Mouse (Mus musculus) forebrain, embryonic 16.5 days (tissue): ENCODE data around the gene Tenm4. TPM values are rescaled to one million over a fixed set of nuclear protein-coding genes. Genes with fewer than 3 reads are reported as not detected.
A peak's percentile ranks its signal among the peaks of the same experiment; 100 is the strongest.

Experiments used
- ATAC-seq: fragments of 200-750 bp; cut with Nextera tagmentation; 2 replicates; pipeline ENCODE4 v1.8.0; 2017; ENCODE audit warnings: mild to moderate bottlenecking, moderate library complexity
- H3K27ac ChIP-seq: fragments of 300-500 bp; sonication (generic); 2 replicates; pipeline ENCODE4 v1.5.1; 2014; ENCODE audit warnings: low read length, control low read depth
- H3K27me3 ChIP-seq: fragments of 300-500 bp; sonication (generic); replicated peaks from 2 replicates; pipeline ENCODE4 v1.6.1; 2014; ENCODE audit warnings: low read length; ENCODE audit not compliant: control insufficient read depth, insufficient read depth
- H3K36me3 ChIP-seq: fragments of 300-500 bp; sonication (generic); 2 replicates; pipeline ENCODE4 v1.6.1; 2014; ENCODE audit not compliant: control insufficient read depth, insufficient read depth
- H3K4me1 ChIP-seq: fragments of 300-500 bp; sonication (generic); replicated peaks from 2 replicates; pipeline ENCODE4 v1.6.1; 2014; ENCODE audit warnings: low read length; ENCODE audit not compliant: control insufficient read depth, insufficient read depth
- H3K4me2 ChIP-seq: fragments of 300-500 bp; sonication (generic); 2 replicates; pipeline ENCODE4 v1.6.1; 2014; ENCODE audit warnings: mild to moderate bottlenecking, low read length, control low read depth
- H3K4me3 ChIP-seq: fragments of 300-500 bp; sonication (generic); replicated peaks from 2 replicates; pipeline ENCODE4 v1.5.1; 2014; ENCODE audit warnings: mild to moderate bottlenecking, low read length, control low read depth
- H3K9ac ChIP-seq: fragments of 300-500 bp; sonication (generic); replicated peaks from 2 replicates; pipeline ENCODE4 v1.6.1; 2014; ENCODE audit warnings: low read depth, low read length, control low read depth
- H3K9me3 ChIP-seq: fragments of 300-500 bp; sonication (generic); 2 replicates; pipeline ENCODE4 v1.6.1; 2016; ENCODE audit warnings: low read length; ENCODE audit not compliant: control insufficient read depth
- WGBS: fragments of 180-500 bp; shearing (Covaris S2); extraction: QIAGEN DNeasy Blood & Tissue Kit; methylation state at CpG from one replicate; pipeline ENCODE4 v1.1.7; 2014; 5-methylcytosine and 5-hydroxymethylcytosine counted together
- polyA plus RNA-seq: library from polyadenylated mRNA; unstranded; fragments of >200 nt; fragmentation: Nextera tagmentation; extraction: Ambion mirVana; gene quantifications from 2 replicates; pipeline ENCODE4 v1.2.1, GENCODE M21; 2015

The Tenm4 gene
- polyA plus RNA-seq, 1 experiment from 2014 or later, result 105 TPM

DNA sequence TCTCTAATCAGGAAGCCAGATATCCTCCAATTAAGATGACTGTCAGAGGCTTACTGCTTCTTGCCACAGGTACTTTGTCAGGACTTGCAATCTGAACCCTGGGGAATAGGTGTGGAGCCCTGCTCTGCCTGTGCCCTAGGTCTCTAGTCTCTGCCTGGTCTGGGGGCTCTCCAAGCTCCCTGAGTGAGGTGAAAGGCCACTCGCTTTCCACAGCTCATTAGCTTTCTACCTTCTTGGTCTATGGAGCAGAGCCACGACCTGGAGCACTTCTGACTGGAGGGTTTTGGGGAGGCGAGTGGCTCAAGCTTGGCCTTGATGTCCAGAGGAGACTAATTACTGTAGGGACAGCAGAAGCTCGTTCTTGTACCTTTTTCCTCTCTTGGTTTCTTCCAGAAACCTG is 617.1 kb downstream of the Tenm4 start:
- H3K27ac ChIP-seq, result peak overlapping the region; percentile 80
- WGBS, result 51% methylated on average over 4 of the region's 4 CpGs
- no peaks in the 10 kb centered on the region for H3K36me3 ChIP-seq
- H3K9me3 ChIP-seq, result no peaks in the 10 kb centered on the region
- peaks cover 15% of the 10 kb centered on the region for H3K4me1 ChIP-seq
- ATAC-seq, result no peak
- H3K27me3 ChIP-seq, result no peaks in the 10 kb centered on the region
- no peak overlapping the region for H3K9ac ChIP-seq
- H3K4me2 ChIP-seq, result no peak overlapping the region
- H3K4me3 ChIP-seq, result no peak overlapping the region

DNA sequence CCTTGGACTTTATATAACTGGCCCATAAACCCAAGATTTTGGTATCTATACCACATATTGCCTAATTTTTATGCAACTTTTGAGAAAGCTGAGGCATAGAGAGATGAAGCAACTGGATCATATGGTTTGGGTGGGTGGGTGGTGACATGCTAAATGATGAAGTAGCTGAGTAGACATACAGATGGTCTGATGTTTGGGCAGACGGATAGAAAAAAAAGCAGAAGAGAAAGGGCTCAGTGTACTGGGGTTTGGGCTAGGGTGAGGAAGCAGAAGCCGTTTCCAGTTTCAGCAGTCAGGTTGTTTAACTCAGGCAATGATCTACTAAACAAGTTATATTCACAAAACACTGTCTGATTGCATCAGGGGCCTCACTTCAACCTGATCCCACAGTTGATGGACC is 619.3 kb downstream of the Tenm4 start:
- Histone ChIP-seq H3K9me3 (no peaks in the 10 kb centered on the region), H3K4me1 (peaks cover 20% of the 10 kb centered on the region), H3K4me3 (no peak overlapping the region), H3K9ac (no peak overlapping the region), H3K4me2 (no peak overlapping the region), H3K36me3 (no peaks in the 10 kb centered on the region), H3K27me3 (no peaks in the 10 kb centered on the region), H3K27ac (no peak overlapping the region)
- no peak for ATAC-seq
- 83% methylated on average over 2 of the region's 2 CpGs for WGBS

- H3K9me3 ChIP-seq, result no peaks in the 10 kb centered on the region
- WGBS, result 59% methylated on average over 8 of the region's 8 CpGs
- no peak overlapping the region for H3K4me2 ChIP-seq
- no peak overlapping the region for H3K4me3 ChIP-seq
- no peak overlapping the region for H3K27ac ChIP-seq
- H3K4me1 ChIP-seq, result peaks cover 33% of the 10 kb centered on the region
- ATAC-seq, result no peak
- no peaks in the 10 kb centered on the region for H3K36me3 ChIP-seq
- H3K27me3 ChIP-seq, result no peaks in the 10 kb centered on the region
- H3K9ac ChIP-seq, result no peak overlapping the region
These were observed 621.6 kb downstream of the Tenm4 start for GRCm38 (mm10) chr7:96792456-96793229.

- no peak overlapping the region for H3K4me2 ChIP-seq
- H3K9me3 ChIP-seq, result no peaks in the 10 kb centered on the region
- no peaks in the 10 kb centered on the region for H3K27me3 ChIP-seq
- H3K4me1 ChIP-seq, result peaks cover 33% of the 10 kb centered on the region
- H3K9ac ChIP-seq, result no peak overlapping the region
- ATAC-seq, result peak; percentile 86
- 5% methylated on average over 9 of the region's 9 CpGs for WGBS
- H3K4me3 ChIP-seq, result no peak overlapping the region
- peak overlapping the region; percentile 90 for H3K27ac ChIP-seq
- H3K36me3 ChIP-seq, result no peaks in the 10 kb centered on the region
These were observed 625.1 kb downstream of the Tenm4 start for GRCm38 (mm10) chr7:96796033-96796741.

GRCm38 (mm10) chr7:96796788-96797485 is 625.9 kb downstream of the Tenm4 start:
- Histone ChIP-seq H3K9ac (peak overlapping the region; percentile 33), H3K9me3 (no peaks in the 10 kb centered on the region), H3K27me3 (no peaks in the 10 kb centered on the region), H3K4me1 (peaks cover 33% of the 10 kb centered on the region), H3K4me2 (peak overlapping the region; percentile 11), H3K36me3 (no peaks in the 10 kb centered on the region), H3K27ac (peak overlapping the region; percentile 90), H3K4me3 (no peak overlapping the region)
- WGBS, result 17% methylated on average over 20 of the region's 20 CpGs
- peak; percentile 82 for ATAC-seq

- H3K9me3 ChIP-seq, result no peaks in the 10 kb centered on the region
- H3K9ac ChIP-seq, result no peak overlapping the region; the same call in 1 of the 2 replicates
- peak overlapping the region; percentile 90 for H3K27ac ChIP-seq
- peaks cover 33% of the 10 kb centered on the region for H3K4me1 ChIP-seq
- ATAC-seq, result no peak
- no peak overlapping the region for H3K4me3 ChIP-seq
- H3K27me3 ChIP-seq, result no peaks in the 10 kb centered on the region
- no peaks in the 10 kb centered on the region for H3K36me3 ChIP-seq
- 34% methylated on average over 13 of the region's 13 CpGs for whole genome bisulfite sequencing
- H3K4me2 ChIP-seq, result no peak overlapping the region
These were observed 626.8 kb downstream of the Tenm4 start for GRCm38 (mm10) chr7:96797716-96798332.

GRCm38 (mm10) chr7:96799816-96800215 is 628.8 kb downstream of the Tenm4 start:
- no peak overlapping the region for H3K27ac ChIP-seq

DNA sequence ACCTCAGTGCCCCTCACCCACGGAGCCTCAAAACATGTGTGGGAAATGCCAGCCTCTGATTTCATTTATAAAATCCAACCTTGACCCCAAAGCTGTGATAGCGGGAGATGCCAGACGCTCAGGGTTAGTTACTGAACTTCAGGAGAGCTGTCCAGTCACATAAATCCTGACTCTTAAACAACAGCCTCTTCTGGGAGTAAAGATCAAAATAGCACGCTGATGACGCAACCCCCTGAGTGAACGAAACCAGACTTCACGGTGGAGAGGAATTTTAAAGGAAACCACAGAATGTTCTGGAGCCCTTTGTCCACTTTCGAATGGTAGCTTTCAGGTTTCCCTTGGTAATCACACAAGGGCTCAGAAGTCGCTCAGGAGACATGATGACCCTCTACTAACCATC is 630.3 kb downstream of the Tenm4 start:
- no peaks in the 10 kb centered on the region for H3K9me3 ChIP-seq
- H3K27ac ChIP-seq, result no peak overlapping the region
- H3K4me1 ChIP-seq, result peaks cover 20% of the 10 kb centered on the region
- 91% methylated on average over 9 of the region's 9 CpGs for WGBS
- no peak overlapping the region for H3K4me2 ChIP-seq
- H3K36me3 ChIP-seq, result no peaks in the 10 kb centered on the region
- ATAC-seq, result no peak
- H3K27me3 ChIP-seq, result no peaks in the 10 kb centered on the region
- H3K4me3 ChIP-seq, result no peak overlapping the region
- no peak overlapping the region for H3K9ac ChIP-seq

More at GRCm38 (mm10) chr7:96799816-96800215, 628.8 kb downstream of the Tenm4 start:
- Histone ChIP-seq H3K4me1 (peaks cover 32% of the 10 kb centered on the region), H3K4me2 (no peak overlapping the region), H3K9me3 (no peaks in the 10 kb centered on the region), H3K27me3 (no peaks in the 10 kb centered on the region), H3K9ac (no peak overlapping the region), H3K4me3 (no peak overlapping the region), H3K36me3 (no peaks in the 10 kb centered on the region)
- no peak for ATAC-seq
- 35% methylated on average over 5 of the region's 5 CpGs for WGBS

DNA sequence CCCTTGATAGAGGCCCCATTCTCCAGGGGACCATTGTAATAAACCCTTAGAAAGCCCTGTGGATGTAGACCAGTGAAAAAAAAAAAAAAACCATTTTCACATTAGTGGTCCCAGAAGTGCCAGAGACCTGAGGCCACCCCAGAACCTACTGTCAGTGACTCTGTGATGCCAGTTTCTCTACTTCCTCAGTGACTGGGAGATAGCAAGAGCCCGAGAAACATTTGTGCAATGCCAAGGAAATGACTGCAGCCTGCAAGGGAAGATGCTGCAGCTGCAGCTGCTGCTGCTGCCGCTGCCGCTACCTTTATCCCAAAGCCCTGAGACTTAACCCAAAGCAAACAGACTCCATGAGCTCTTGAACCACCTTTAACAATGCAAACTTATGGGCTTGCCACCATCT is 631.2 kb downstream of the Tenm4 start:
- H3K4me3 ChIP-seq, result no peak overlapping the region
- H3K36me3 ChIP-seq, result no peaks in the 10 kb centered on the region
- ATAC-seq, result no peak
- WGBS, result 93% methylated on average over 3 of the region's 3 CpGs
- H3K27me3 ChIP-seq, result no peaks in the 10 kb centered on the region
- no peak overlapping the region for H3K9ac ChIP-seq
- H3K9me3 ChIP-seq, result no peaks in the 10 kb centered on the region
- no peak overlapping the region for H3K27ac ChIP-seq
- H3K4me2 ChIP-seq, result no peak overlapping the region
- peaks cover 13% of the 10 kb centered on the region for H3K4me1 ChIP-seq
